Mouse (Mus musculus): ENCODE measurements around the gene Gm6763. TPM values are rescaled to one million over a fixed set of nuclear protein-coding genes. Genes with fewer than 3 reads are reported as not detected.

The Gm6763 gene
- not detected for polyA plus RNA-seq (2015; fragmentation: Illumina TruSeq; extraction: RNeasy Lipid Tissue Mini Kit (QIAGEN cat#74804); ENCODE audit: insufficient read depth, low read depth, low replicate concordance)

GRCm38 (mm10) chr10:104151197-104151596 lies at the start of gene Gm6763:
Gene Gm6763 (plus strand): TSS chr10:104151497.

DNA sequence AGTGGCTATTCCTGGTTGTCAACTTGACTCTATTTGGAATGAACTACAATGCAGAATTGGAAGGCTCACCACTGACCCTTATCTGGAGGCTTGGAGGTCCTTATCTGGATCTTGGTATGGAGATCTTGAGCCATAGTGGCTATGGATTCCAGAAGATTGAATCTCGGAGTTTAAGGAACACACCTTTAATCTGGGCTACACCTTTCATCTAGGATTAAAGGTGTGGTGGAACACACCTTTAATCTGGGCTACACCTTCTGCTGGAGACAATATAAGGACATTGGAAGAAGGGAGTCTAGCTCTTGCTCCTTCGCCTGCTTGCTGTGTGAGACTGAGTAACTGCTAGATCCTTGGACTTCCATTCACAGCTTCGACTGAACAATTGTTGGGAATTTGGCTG lies 8.6 kb upstream of the Gm6763 start, which contains the start of gene Gm21293:
TSS of gene Gm21293 (plus strand) at position 301 of the 400 bp plus-strand sequence.

GRCm38 (mm10) chr10:104159706-104160105 lies 8.4 kb downstream of the Gm6763 start, which contains the start of gene Gm8764:
Gene Gm8764 (plus strand): TSS chr10:104160006.

GRCm38 (mm10) chr10:104168215-104168614 lies 16.9 kb downstream of the Gm6763 start, which contains the start of gene Gm21304:
Gene Gm21304 (plus strand): TSS chr10:104168515.

DNA sequence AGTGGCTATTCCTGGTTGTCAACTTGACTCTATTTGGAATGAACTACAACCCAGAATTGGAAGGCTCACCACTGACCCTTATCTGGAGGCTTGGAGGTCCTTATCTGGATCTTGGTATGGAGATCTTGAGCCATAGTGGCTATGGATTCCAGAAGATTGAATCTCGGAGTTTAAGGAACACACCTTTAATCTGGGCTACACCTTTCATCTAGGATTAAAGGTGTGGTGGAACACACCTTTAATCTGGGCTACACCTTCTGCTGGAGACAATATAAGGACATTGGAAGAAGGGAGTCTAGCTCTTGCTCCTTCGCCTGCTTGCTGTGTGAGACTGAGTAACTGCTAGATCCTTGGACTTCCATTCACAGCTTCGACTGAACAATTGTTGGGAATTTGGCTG lies 25.4 kb downstream of the Gm6763 start, which contains the start of gene Gm21312:
TSS of gene Gm21312 (plus strand) at position 301 of the 400 bp plus-strand sequence.

DNA sequence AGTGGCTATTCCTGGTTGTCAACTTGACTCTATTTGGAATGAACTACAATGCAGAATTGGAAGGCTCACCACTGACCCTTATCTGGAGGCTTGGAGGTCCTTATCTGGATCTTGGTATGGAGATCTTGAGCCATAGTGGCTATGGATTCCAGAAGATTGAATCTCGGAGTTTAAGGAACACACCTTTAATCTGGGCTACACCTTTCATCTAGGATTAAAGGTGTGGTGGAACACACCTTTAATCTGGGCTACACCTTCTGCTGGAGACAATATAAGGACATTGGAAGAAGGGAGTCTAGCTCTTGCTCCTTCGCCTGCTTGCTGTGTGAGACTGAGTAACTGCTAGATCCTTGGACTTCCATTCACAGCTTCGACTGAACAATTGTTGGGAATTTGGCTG lies 33.9 kb downstream of the Gm6763 start, which contains the start of gene Gm20765:
TSS of gene Gm20765 (plus strand) at position 301 of the 400 bp plus-strand sequence.

GRCm38 (mm10) chr10:104193742-104194141 lies 42.4 kb downstream of the Gm6763 start, which contains the start of gene Gm4340:
Gene Gm4340 (plus strand): TSS chr10:104194042.

Other genes starting within 250 kb of the Gm6763 start
- gene Gm21293, start 8.5 kb upstream of the Gm6763 start, polyA plus RNA-seq (2015; fragmentation: Illumina TruSeq; extraction: RNeasy Lipid Tissue Mini Kit (QIAGEN cat#74804); ENCODE audit: insufficient read depth, low read depth, low replicate concordance) = not detected
- gene Gm8764, start 8.5 kb downstream of the Gm6763 start, polyA plus RNA-seq (2015; fragmentation: Illumina TruSeq; extraction: RNeasy Lipid Tissue Mini Kit (QIAGEN cat#74804); ENCODE audit: insufficient read depth, low read depth, low replicate concordance) = not detected
- not detected for gene Gm21304, start 17.0 kb downstream of the Gm6763 start, polyA plus RNA-seq (2015; fragmentation: Illumina TruSeq; extraction: RNeasy Lipid Tissue Mini Kit (QIAGEN cat#74804); ENCODE audit: insufficient read depth, low read depth, low replicate concordance)
- gene Gm21312, start 25.5 kb downstream of the Gm6763 start, polyA plus RNA-seq (2015; fragmentation: Illumina TruSeq; extraction: RNeasy Lipid Tissue Mini Kit (QIAGEN cat#74804); ENCODE audit: insufficient read depth, low read depth, low replicate concordance) = not detected
- gene Gm20765, start 34.0 kb downstream of the Gm6763 start, polyA plus RNA-seq (2015; fragmentation: Illumina TruSeq; extraction: RNeasy Lipid Tissue Mini Kit (QIAGEN cat#74804); ENCODE audit: insufficient read depth, low read depth, low replicate concordance) = not detected
- gene Gm4340, start 42.5 kb downstream of the Gm6763 start, polyA plus RNA-seq (2015; fragmentation: Illumina TruSeq; extraction: RNeasy Lipid Tissue Mini Kit (QIAGEN cat#74804); ENCODE audit: insufficient read depth, low read depth, low replicate concordance) = not detected

Data from pancreas, adult 10 weeks (tissue).